Mouse (Mus musculus): ENCODE measurements at regions not wholly inside any gene's neighbourhood (a gene's known extent, or its start where the extent isn't known, plus 50 kb on each side); places are given as distances from the start of the nearest gene placed in this dataset.

DNA sequence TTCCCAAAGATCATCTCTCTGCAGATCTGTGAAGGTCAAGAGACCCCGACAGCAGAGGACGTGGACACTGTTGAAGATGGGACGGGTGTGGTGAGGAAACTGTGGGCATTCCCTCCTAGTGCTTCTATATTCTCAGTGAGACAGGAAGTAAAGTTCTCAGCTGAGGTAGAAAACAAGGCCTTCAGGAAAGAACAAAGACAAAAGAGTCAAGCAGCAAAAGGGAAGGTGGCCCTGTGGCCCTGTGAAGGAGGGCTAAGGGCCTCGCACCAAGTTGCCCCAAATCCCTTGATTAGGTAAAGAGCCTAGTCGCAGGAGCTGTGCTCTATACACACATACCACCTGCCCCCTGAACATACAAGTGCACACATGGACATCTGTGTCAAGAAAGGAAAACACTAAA is 66.8 kb upstream of the Thy1 start:
- no peak for DNase-seq (ENCODE audit: low spot score)
- Histone ChIP-seq H3K9me3 (ENCODE audit: control insufficient read depth, low read length) (no peaks in the 10 kb centered on the region), H3K27ac (ENCODE audit: low read depth) (no peak overlapping the region), H3K9ac (ENCODE audit: low read length) (no peak overlapping the region), H3K27me3 (replicated peaks; ENCODE audit: control insufficient read depth, insufficient read depth, low read length) (no peaks in the 10 kb centered on the region), H3K4me3 (ENCODE audit: low read depth, low read length) (no peak overlapping the region), H3K36me3 (ENCODE audit: control insufficient read depth, insufficient read depth, low read length) (no peaks in the 10 kb centered on the region), H3K4me1 (replicated peaks; ENCODE audit: control insufficient read depth, insufficient read depth, low read length) (no peaks in the 10 kb centered on the region), H3K4me2 (ENCODE audit: low read length) (no peak overlapping the region)
- no peak for ATAC-seq (replicated peaks; ENCODE audit: low FRiP score, low TSS enrichment, low read depth)
- 84% methylated on average over 5 of the region's 5 CpGs for WGBS

DNA sequence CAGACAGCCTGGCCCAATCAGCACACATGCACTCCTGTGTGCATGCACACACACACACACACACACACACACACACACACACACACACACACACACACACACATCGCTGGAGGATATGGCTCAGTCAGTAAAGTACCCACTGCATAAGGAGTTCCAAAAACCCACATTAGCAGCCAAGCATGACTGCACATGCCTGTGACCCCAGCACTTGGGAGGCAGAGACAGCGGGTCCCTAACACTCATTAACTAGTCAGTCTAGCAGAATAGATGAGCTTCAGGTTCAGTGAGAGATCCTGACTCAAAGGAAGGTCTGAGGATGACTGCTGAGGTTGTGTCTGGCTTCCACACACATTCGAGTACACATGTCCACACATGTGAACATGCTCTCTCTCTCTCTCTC is 65.4 kb upstream of the Thy1 start:
- H3K9me3 ChIP-seq (ENCODE audit: control insufficient read depth, low read length) = no peaks in the 10 kb centered on the region

DNA sequence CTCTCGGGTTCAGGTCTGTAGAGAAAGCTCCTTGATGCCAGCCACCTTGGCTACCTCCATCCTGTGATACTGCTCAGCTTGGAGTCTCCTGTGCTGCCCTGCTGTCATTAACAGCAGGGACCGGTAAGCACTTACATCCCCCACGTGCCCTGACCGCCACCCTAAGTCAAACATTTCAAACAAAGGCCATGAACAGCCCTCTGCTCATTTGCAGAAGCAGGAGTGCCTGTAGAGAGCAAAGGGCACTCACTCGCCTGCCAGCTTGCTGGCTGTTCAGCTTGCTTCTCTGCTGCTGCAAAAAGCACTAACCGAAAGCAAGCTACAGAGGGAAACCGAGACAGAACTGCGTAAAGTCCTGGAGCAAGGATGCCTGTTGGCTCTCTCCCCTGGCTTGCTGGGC is 61.8 kb upstream of the Thy1 start:
- no peaks in the 10 kb centered on the region for H3K9me3 ChIP-seq (ENCODE audit: control insufficient read depth, low read length)
- 18% methylated on average over 8 of the region's 8 CpGs for WGBS
- no peak overlapping the region for H3K4me2 ChIP-seq (ENCODE audit: low read length)
- H3K27ac ChIP-seq (ENCODE audit: low read depth) = peak overlapping the region; percentile 51; the same call in 1 of the 2 replicates
- DNase-seq (ENCODE audit: low spot score) (no peak), ATAC-seq (replicated peaks; ENCODE audit: low FRiP score, low TSS enrichment, low read depth) (no peak; the same call in 1 of the 2 replicates)
- H3K36me3 ChIP-seq (ENCODE audit: control insufficient read depth, insufficient read depth, low read length) = no peaks in the 10 kb centered on the region
- no peaks in the 10 kb centered on the region for H3K27me3 ChIP-seq (replicated peaks; ENCODE audit: control insufficient read depth, insufficient read depth, low read length)
- no peak overlapping the region for H3K4me3 ChIP-seq (ENCODE audit: low read depth, low read length)
- no peaks in the 10 kb centered on the region for H3K4me1 ChIP-seq (replicated peaks; ENCODE audit: control insufficient read depth, insufficient read depth, low read length)
- H3K9ac ChIP-seq (ENCODE audit: low read length) = no peak overlapping the region

More for the DNA sequence above, 65.4 kb upstream of the Thy1 start:
- H3K36me3 ChIP-seq (ENCODE audit: control insufficient read depth, insufficient read depth, low read length) = no peaks in the 10 kb centered on the region
- WGBS = 69% methylated on average over 3 of the region's 3 CpGs
- no peak for ATAC-seq (replicated peaks; ENCODE audit: low FRiP score, low TSS enrichment, low read depth)
- no peak for DNase-seq (ENCODE audit: low spot score)
- H3K4me1 ChIP-seq (replicated peaks; ENCODE audit: control insufficient read depth, insufficient read depth, low read length) = no peaks in the 10 kb centered on the region
- no peak overlapping the region for H3K9ac ChIP-seq (ENCODE audit: low read length)
- H3K4me2 ChIP-seq (ENCODE audit: low read length) = no peak overlapping the region
- no peak overlapping the region for H3K4me3 ChIP-seq (ENCODE audit: low read depth, low read length)
- no peaks in the 10 kb centered on the region for H3K27me3 ChIP-seq (replicated peaks; ENCODE audit: control insufficient read depth, insufficient read depth, low read length)
- no peak overlapping the region for H3K27ac ChIP-seq (ENCODE audit: low read depth)

DNA sequence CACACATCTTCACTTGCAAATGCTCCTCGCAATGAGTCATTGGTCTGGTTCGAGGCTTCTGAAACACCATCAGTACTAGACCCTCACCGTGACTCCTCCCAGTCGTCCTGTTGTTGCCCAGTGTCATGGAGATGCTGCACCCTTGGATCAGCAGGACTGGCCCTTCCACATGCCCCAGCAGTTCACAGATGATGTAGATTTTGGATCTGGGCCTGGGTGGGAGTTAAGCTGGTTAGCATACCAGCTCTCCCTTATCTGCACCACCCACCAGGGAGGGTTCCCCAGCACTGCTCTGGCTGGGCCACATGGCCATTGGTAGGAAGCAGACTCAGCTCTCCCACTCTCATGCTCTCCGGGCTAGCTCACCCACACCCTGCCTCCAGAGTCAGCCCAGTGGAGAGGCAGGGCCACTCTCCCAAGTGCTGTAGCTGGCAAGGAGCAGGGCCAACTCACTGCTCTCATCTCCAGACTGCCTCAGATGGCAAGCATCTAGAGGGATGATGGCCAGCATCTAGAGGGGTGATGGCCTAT is 60.8 kb upstream of the Thy1 start:
- WGBS = 70% methylated on average over 5 of the region's 5 CpGs
- Histone ChIP-seq H3K4me3 (ENCODE audit: low read depth, low read length) (no peak overlapping the region), H3K27me3 (replicated peaks; ENCODE audit: control insufficient read depth, insufficient read depth, low read length) (no peaks in the 10 kb centered on the region), H3K4me2 (ENCODE audit: low read length) (no peak overlapping the region), H3K9ac (ENCODE audit: low read length) (no peak overlapping the region), H3K9me3 (ENCODE audit: control insufficient read depth, low read length) (no peaks in the 10 kb centered on the region), H3K27ac (ENCODE audit: low read depth) (no peak overlapping the region), H3K36me3 (ENCODE audit: control insufficient read depth, insufficient read depth, low read length) (no peaks in the 10 kb centered on the region), H3K4me1 (replicated peaks; ENCODE audit: control insufficient read depth, insufficient read depth, low read length) (no peaks in the 10 kb centered on the region)
- ATAC-seq (replicated peaks; ENCODE audit: low FRiP score, low TSS enrichment, low read depth) (no peak), DNase-seq (ENCODE audit: low spot score) (no peak)

DNA sequence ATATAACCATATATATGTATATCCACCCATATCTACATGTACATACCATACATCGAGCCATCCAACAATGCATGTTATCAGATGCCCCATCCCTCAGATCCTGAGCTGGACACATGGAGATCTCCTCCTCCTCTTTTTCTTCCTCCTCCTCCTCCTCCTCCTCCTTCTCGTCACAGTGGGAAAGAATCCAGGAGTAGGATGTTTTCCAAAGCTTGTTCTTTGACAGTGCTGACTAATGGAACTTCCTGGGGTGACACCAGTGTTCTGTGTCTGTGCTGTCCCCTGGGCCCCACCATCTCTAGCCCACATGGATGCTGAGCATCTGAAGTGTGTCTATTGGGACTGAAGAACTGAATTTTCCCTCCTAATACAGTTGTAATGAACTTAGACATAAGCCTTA is 60.0 kb upstream of the Thy1 start:
- Histone ChIP-seq H3K4me1 (replicated peaks; ENCODE audit: control insufficient read depth, insufficient read depth, low read length) (no peaks in the 10 kb centered on the region), H3K27ac (ENCODE audit: low read depth) (no peak overlapping the region), H3K9me3 (ENCODE audit: control insufficient read depth, low read length) (no peaks in the 10 kb centered on the region), H3K27me3 (replicated peaks; ENCODE audit: control insufficient read depth, insufficient read depth, low read length) (no peaks in the 10 kb centered on the region), H3K9ac (ENCODE audit: low read length) (no peak overlapping the region), H3K4me3 (ENCODE audit: low read depth, low read length) (no peak overlapping the region), H3K4me2 (ENCODE audit: low read length) (no peak overlapping the region), H3K36me3 (ENCODE audit: control insufficient read depth, insufficient read depth, low read length) (no peaks in the 10 kb centered on the region)
- ATAC-seq (replicated peaks; ENCODE audit: low FRiP score, low TSS enrichment, low read depth) (no peak), DNase-seq (ENCODE audit: low spot score) (no peak)
- 72% methylated on average over 2 of the region's 2 CpGs for WGBS

DNA sequence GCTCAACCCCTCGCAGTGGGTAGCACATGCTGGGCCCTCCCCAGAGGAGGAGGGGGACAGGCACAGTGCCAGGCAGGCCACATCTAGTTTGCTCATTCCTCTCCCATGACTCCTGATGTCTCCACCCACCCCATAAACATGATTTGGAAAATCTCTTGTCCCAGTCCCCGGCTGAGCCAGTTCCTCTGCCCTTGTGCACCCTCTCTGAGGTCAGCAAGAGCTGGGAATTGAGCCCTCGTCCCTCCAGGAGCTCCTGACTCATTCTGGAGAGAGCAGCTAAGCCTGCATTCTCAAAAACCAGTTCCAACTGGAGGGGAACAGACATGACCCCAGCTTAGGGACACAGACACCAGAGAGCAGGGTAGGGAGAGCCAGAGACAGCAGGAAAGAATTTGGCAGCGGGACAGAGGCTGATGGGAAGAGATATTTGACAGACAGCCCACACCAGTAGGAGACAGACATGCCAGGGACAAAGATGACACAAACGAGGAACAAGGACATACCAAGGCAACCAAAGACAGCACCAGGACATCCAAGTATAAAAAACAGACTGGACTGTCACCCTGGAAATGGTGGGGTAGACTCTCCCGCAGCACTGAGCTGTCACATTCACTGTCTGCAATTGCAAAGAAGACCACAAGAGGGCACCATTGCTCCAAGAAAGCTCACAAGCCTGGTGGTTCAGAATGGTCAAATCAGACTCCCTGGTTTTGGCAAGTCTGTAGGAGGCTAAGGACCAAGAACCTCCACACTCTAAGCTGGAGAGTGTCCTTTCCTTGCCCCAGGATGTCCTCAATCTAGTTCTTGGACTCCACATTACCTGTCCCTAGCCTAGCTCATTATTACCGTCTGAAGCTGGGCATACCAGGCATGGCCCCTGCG is 58.8 kb upstream of the Thy1 start:
- Histone ChIP-seq H3K9ac (ENCODE audit: low read length) (no peak overlapping the region), H3K4me3 (ENCODE audit: low read depth, low read length) (no peak overlapping the region), H3K4me1 (replicated peaks; ENCODE audit: control insufficient read depth, insufficient read depth, low read length) (peaks cover 9% of the 10 kb centered on the region), H3K27ac (ENCODE audit: low read depth) (no peak overlapping the region), H3K27me3 (replicated peaks; ENCODE audit: control insufficient read depth, insufficient read depth, low read length) (no peaks in the 10 kb centered on the region), H3K36me3 (ENCODE audit: control insufficient read depth, insufficient read depth, low read length) (no peaks in the 10 kb centered on the region), H3K9me3 (ENCODE audit: control insufficient read depth, low read length) (no peaks in the 10 kb centered on the region), H3K4me2 (ENCODE audit: low read length) (no peak overlapping the region)
- ATAC-seq (replicated peaks; ENCODE audit: low FRiP score, low TSS enrichment, low read depth) (no peak; the same call in 1 of the 2 replicates), DNase-seq (ENCODE audit: low spot score) (peak; percentile 96)
- 42% methylated on average over 8 of the region's 8 CpGs for WGBS

DNA sequence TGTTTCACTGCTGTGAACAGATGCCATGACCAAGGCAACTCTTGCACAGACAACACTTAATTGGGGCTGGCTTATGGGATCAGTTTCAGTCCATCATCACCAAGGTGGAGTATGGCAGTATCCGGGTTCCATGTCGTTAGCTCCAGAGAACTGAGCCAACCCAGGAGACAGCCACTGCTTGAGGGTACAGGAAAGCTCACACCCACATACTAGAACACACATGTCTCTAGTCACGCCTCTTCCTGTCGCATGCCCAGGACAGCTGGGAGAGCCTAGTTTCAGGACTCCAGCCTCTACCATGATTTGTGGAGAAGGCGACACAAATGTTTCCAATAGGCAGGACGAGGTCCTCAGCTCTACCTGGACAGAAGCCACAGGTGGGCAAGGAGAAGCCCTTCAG is 55.2 kb upstream of the Thy1 start:
- H3K9ac ChIP-seq (ENCODE audit: low read length) = no peak overlapping the region
- no peak overlapping the region for H3K4me2 ChIP-seq (ENCODE audit: low read length)
- H3K27me3 ChIP-seq (replicated peaks; ENCODE audit: control insufficient read depth, insufficient read depth, low read length) = no peaks in the 10 kb centered on the region
- H3K4me1 ChIP-seq (replicated peaks; ENCODE audit: control insufficient read depth, insufficient read depth, low read length) = peaks cover 14% of the 10 kb centered on the region
- H3K36me3 ChIP-seq (ENCODE audit: control insufficient read depth, insufficient read depth, low read length) = no peaks in the 10 kb centered on the region
- DNase-seq (ENCODE audit: low spot score) (no peak), ATAC-seq (replicated peaks; ENCODE audit: low FRiP score, low TSS enrichment, low read depth) (no peak)
- no peak overlapping the region for H3K27ac ChIP-seq (ENCODE audit: low read depth)
- H3K9me3 ChIP-seq (ENCODE audit: control insufficient read depth, low read length) = no peaks in the 10 kb centered on the region
- WGBS = 83% methylated on average over 6 of the region's 6 CpGs
- no peak overlapping the region for H3K4me3 ChIP-seq (ENCODE audit: low read depth, low read length)

DNA sequence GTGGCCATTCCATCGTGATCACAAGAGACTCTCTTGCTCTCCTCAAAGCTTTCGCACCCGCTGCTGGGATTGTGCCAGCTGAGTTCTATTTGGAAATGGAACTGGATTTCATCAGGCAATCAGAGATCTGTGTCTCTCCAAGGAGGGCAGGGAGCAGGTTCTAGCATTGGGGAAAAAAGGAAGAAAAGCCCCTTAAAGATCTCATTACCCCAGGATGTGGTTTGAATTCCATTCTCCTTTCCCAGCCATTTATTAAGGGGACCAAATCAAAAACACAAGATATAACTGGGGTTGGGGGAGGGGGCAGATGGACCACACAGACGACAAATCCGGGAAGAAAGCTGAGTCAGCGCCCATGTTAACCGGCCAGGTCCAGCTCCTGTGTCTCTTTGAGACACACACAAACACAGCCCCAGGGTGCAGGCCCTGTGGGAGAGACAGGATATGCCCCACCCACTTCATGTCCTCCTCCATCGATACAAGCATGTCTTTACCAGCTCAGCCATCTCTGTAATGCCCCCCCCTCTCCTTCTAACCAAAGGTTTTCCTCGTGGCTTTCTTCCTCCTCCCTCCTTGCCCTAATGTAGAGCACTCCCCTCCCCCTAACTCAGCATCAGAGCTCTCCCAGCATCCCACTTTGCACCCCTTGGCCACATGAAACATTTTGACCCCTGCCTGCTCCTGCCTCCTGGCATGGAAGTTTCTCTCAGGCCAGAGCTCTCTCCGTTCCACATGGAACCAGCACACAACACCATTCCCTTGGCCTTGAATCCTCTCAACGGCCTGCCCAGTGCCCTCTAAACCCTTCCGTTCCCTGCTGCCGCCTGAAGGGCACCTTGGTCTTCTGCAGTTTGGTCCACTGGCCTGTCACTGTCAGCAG is 54.0 kb upstream of the Thy1 start:
- H3K27ac ChIP-seq (ENCODE audit: low read depth) = no peak overlapping the region
- DNase-seq (ENCODE audit: low spot score) = no peak

More for the DNA sequence above, 54.0 kb upstream of the Thy1 start:
- Histone ChIP-seq H3K36me3 (ENCODE audit: control insufficient read depth, insufficient read depth, low read length) (no peaks in the 10 kb centered on the region), H3K9ac (ENCODE audit: low read length) (no peak overlapping the region), H3K9me3 (ENCODE audit: control insufficient read depth, low read length) (no peaks in the 10 kb centered on the region), H3K4me2 (ENCODE audit: low read length) (no peak overlapping the region), H3K27me3 (replicated peaks; ENCODE audit: control insufficient read depth, insufficient read depth, low read length) (no peaks in the 10 kb centered on the region), H3K4me3 (ENCODE audit: low read depth, low read length) (no peak overlapping the region), H3K4me1 (replicated peaks; ENCODE audit: control insufficient read depth, insufficient read depth, low read length) (peaks cover 27% of the 10 kb centered on the region)
- WGBS = 37% methylated on average over 13 of the region's 13 CpGs
- no peak for ATAC-seq (replicated peaks; ENCODE audit: low FRiP score, low TSS enrichment, low read depth)
